Mouse (Mus musculus) layer of hippocampus, adult 9-10 months (tissue): Measurements from ENCODE around the gene Rpl7a.
A peak's percentile ranks its signal among the peaks of the same experiment; 100 is the strongest.
"Not testable (repeated sequence)": the region's sequence is repeated elsewhere in the genome, so short reads cannot be mapped to it uniquely, and the experiment has no call there.

Experiments
- DNase-seq: peaks from one replicate; pipeline ENCODE4 v3.0.0; 2022; ENCODE audit warnings: low spot score

The Rpl7a gene

DNA sequence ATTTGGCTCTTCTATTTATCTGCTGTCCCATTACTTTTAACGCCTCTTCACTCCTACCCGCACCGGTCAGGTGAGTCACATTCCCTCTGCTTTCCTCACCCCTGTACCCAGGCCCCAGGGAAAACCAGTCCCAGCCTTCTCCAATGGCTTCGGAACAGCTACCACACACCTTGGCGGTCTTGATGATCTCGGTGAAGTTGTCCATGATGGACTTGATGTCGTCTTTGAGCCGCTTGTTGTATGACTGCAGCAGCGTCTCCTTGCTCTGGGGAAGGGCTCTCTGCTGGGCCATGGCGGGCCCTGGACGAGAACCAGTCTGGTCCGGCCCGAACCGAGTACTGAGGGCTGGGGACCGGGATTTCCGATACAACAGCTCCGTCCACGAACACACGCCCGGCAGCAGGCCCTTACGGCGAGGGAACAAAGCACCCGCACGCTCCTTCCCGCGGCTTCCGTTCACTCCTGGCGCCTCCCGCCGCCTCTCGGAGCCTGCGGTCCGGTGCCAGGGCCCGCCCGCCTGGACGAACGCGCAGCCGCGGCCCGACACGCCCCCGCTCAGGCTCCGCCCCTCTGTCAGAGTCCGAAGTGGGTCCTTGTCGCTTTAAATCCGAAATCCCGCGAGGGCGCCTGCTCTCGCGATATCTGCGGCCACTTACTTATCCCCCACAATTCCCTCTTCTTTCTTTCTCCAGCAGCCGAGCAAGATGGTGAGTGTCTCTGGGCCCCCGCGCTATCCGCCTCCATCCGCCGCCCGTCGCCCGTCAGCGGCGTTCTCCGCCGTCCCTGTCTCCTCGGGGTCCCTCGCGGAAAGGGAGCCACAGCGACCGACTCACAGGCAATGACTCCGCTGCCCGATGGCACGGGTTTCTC is at the start of gene Rpl7a, which contains the start of gene Med22:
Rpl7a (plus strand) TSS at position 641 of the 870 bp plus-strand sequence.
Med22 (minus strand) TSS at position 554 of the 870 bp plus-strand sequence.
- peak; percentile 100 for DNase-seq

DNA sequence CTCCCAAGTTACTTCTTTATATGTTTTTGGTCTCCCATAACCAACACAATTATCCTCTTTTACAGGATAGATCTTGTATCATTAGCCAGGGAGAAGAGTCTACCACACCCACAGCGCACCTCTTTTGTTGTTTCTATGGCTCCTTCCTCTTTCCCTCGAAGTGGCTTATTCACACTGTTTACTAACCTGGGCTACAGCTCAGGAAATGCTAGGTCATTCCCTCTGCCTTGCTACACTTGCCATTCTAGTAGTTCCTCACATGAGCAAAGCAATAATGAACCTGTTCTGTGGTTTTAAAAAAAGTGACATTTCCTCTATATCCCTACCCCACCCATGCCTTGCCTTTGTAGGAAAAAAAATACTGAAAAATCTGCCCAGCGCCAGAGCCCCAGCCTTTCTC is 47.7 kb upstream of the Rpl7a start:
- no peak for DNase-seq

DNA sequence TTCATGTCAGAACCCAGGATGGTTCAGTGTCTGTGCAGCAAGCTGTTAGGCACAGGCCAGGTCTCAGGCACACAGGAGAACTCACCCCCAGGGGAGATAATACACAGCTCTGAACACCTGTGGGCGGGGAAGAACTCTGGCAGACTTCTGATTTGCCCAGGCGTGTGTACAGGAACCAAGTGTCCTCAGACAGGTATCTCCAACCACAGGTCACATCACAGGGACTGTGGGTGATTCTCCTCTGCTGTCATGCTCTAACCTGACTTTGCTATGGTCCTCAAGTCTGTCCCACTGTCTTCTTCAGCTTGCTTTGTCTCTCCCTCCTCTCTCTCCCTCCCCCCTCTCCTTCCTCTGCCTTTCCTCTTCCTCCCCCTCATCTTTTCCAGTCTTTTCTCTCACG is 45.7 kb upstream of the Rpl7a start, which contains the start of gene Abo:
Abo (minus strand) TSS at position 101 of the 400 bp plus-strand sequence.
- no peak for DNase-seq

DNA sequence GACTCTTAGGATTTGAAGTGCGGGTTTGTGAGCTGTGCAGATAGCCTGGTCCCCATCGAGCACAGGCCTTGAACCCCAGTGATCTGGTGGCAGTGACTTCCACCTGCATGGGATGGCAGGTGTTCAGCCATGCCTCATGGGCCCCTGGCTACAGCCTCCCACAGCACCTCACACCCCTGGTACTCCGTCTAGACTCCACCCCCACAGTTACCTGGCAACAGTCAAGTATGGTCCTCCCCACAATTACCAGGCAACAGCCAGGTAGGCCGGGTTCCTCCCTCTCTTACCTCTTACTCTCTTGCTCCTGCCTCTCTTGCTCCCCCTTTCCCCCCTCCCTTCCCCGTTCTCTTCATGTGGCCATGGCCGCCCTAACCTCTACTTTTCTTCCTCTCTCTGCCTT is 39.9 kb upstream of the Rpl7a start:
- no peak for DNase-seq

- no peak for DNase-seq
Measured at GRCm38 (mm10) chr2:26878571-26878970, 32.0 kb upstream of the Rpl7a start.

GRCm38 (mm10) chr2:26885541-26885940 is 25.0 kb upstream of the Rpl7a start:
- DNase-seq: not testable (repeated sequence)

GRCm38 (mm10) chr2:26886170-26886569 is 24.4 kb upstream of the Rpl7a start:
- DNase-seq: not testable (repeated sequence)

GRCm38 (mm10) chr2:26895898-26896297 is 14.7 kb upstream of the Rpl7a start:
- no peak for DNase-seq

- no peak for DNase-seq
Measured at GRCm38 (mm10) chr2:26900731-26901130, 9.8 kb upstream of the Rpl7a start.

GRCm38 (mm10) chr2:26901834-26902400 is 8.6 kb upstream of the Rpl7a start:
- DNase-seq: no peak

DNA sequence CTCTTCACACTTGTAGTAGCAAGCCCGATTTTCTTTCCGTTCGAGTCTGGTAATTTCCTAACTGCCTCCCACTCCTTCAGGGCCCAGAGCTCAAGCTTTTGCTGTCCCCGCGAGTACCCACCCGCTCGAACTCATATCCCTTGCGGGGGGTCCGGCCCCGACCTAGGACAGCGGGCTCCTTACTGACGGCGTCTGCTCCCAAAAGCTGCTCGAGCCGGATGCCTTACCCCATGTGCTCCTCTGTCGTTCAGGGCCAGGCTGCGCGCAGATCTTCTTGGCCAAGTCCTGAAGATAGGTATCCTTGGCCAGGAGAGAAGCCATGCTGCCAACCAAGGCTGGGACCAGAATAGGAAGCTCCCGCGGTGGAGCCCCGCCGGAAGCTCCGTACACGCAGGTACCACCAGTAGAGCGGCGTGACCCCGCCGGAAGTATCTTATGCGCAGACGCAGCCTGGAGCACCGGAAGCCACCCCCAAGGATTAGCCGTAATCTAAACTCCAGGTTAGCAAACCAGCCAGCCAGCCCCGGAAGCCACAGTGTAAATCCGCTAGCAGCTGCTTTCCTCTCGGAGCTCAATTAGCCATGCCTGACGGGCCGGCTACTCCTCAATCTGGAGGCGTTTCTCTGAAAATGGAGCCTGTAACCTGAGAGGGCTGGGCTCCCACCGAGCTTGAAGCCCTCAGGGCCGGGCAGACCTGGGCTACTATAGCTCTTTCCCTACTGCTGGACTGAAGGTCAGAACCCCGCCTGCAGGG is 7.9 kb upstream of the Rpl7a start, which contains the start of gene Surf6:
Surf6 (minus strand) TSS at position 413 of the 754 bp plus-strand sequence.
- DNase-seq: peak; percentile 94

DNA sequence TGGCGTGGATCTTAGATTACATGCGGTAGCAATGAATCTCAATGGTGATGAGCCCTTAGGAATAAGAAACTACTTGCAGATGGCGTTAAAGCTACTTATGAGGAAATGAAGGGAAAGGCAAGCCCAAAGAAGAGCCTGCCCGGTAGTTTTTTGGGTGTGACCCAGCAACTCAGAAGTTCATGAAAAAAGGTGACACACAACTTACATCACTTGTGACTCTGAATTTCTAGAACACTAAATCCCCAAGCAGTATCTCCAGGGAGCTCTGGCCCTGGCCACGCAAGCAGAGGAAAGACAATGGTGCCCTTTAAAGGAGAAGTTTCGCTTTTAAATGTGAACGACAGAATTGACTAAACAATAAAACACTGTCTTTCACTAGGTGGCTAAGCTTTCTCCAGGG is 7.3 kb upstream of the Rpl7a start:
- no peak for DNase-seq

DNA sequence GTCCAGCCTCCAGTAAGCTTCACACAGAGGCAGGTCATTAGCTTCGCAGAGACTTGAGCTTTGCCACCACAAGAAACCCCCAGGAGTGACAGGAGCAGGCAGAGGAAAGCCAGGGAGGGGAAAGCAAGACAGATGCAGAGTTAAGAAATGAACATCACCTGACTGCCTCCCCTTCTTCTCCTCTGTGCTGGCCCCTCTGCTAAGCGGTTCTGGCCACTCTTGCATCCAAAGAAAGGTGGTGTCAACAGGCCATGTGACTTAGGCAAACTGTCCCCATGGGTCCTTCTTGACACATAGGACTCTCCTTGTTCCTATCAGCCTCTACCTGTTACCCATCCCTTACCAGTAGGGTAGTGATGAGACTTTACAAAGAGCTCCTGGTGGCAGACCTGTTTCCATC is 4.6 kb upstream of the Rpl7a start:
- DNase-seq: no peak

DNA sequence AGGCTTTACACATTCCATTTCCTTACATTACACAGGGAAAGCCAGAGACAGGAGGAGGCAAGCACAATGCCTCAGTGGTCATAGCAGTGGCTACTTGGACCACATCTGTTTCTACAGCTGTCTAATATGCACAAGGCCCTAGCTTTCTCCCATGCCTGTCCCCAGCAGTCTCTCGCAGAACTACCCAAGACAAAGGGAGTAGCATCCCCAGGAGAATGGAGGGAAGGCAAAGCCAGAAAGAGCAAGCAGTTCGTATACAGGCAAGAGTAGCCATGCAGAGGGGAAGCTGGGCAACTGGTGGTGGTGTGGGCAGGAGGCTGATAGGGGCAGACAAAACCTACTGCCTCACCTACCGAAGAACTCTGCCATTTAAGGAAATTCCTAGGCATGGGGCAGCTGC is 4.1 kb upstream of the Rpl7a start:
- DNase-seq: no peak

DNA sequence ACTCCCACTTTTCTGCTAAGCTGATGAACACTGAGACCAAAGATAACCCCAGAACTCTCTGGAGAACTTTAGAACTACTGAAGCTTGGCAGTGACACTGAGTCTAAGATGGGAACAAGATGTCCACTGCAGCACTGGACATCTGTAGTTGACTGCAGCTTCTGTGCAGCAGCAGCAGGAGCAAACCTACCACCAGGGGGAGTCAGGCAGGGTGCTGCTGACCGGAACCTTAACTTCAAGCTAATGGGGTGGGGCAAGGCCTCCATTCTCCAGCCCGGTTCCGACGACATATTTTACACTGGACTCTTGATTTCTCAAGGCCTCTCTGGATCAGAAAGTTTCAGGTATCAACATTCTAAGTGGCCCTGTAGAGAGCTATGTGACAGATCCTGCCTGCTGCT is 3.5 kb upstream of the Rpl7a start:
- no peak for DNase-seq

- no peak for DNase-seq
Measured at GRCm38 (mm10) chr2:26908710-26909386, 1.7 kb upstream of the Rpl7a start.

DNA sequence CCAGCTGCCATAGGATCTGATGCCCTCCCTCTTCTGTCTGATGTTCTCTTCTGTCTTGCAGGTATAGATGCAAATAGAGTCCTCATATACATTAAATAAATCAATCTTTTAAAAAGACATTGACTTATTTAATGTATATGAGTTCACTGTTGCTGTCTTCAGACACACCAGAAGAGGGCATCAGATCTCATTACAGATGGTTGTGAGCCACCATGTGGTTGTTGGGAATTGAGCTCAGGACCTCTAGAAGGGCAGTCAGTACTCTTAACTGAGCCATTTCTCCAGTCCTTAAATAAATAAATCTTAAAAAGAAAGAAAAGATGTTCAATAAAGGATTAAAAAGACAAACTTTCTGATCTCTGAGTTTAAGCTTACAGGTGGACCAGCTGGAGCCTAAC is 1.2 kb upstream of the Rpl7a start:
- no peak for DNase-seq

GRCm38 (mm10) chr2:26910994-26911765 is 616 bp downstream of the Rpl7a start:
- no peak for DNase-seq

- DNase-seq: no peak
Measured at GRCm38 (mm10) chr2:26912253-26912770, 1.7 kb downstream of the Rpl7a start.

GRCm38 (mm10) chr2:26913416-26914147 is 3.0 kb downstream of the Rpl7a start:
- no peak for DNase-seq
